Mouse (Mus musculus) kidney, postnatal 10 days (tissue): ENCODE measurements around the gene Tanc1.
A peak's percentile ranks its signal among the peaks of the same experiment; 100 is the strongest.
"Not testable (repeated sequence)": the region's sequence is repeated elsewhere in the genome, so short reads cannot be mapped to it uniquely, and the experiment has no call there.

Source experiments
- DNase-seq: peaks from one replicate; pipeline ENCODE4 v3.0.0; 2021; ENCODE audit warnings: mixed read lengths

The Tanc1 gene

GRCm38 (mm10) chr2:59611831-59612732, at the start of gene Tanc1:
TSS of gene Tanc1 (plus strand) at chr2:59612042.
- DNase-seq = peak; percentile 95

GRCm38 (mm10) chr2:59562215-59562614, 49.6 kb upstream of the Tanc1 start:
- DNase-seq = no peak

- DNase-seq = peak; percentile 68
Measured at GRCm38 (mm10) chr2:59562696-59563095, 49.1 kb upstream of the Tanc1 start.

GRCm38 (mm10) chr2:59564029-59564611, 47.7 kb upstream of the Tanc1 start:
- DNase-seq = not testable (repeated sequence)

GRCm38 (mm10) chr2:59564947-59565346, 46.9 kb upstream of the Tanc1 start:
- peak; percentile 27 for DNase-seq

- no peak for DNase-seq
Measured at GRCm38 (mm10) chr2:59580939-59581338, 30.9 kb upstream of the Tanc1 start.

- no peak for DNase-seq
Measured at GRCm38 (mm10) chr2:59583961-59584360, 27.9 kb upstream of the Tanc1 start.

- no peak for DNase-seq
Measured at GRCm38 (mm10) chr2:59587387-59588095, 24.3 kb upstream of the Tanc1 start.

- DNase-seq = no peak
Measured at GRCm38 (mm10) chr2:59588096-59588405, 23.8 kb upstream of the Tanc1 start.

- DNase-seq = no peak
Measured at GRCm38 (mm10) chr2:59593341-59593902, 18.4 kb upstream of the Tanc1 start.

- DNase-seq = no peak
Measured at GRCm38 (mm10) chr2:59594095-59594494, 17.7 kb upstream of the Tanc1 start.

- no peak for DNase-seq
Measured at GRCm38 (mm10) chr2:59596545-59596944, 15.3 kb upstream of the Tanc1 start.

- no peak for DNase-seq
Measured at GRCm38 (mm10) chr2:59598286-59598685, 13.6 kb upstream of the Tanc1 start.

- no peak for DNase-seq
Measured at GRCm38 (mm10) chr2:59598894-59599293, 12.9 kb upstream of the Tanc1 start.

- peak; percentile 77 for DNase-seq
Measured at GRCm38 (mm10) chr2:59599338-59600111, 12.3 kb upstream of the Tanc1 start.

GRCm38 (mm10) chr2:59600123-59600840, 11.6 kb upstream of the Tanc1 start:
- DNase-seq = peak; percentile 77

- DNase-seq = no peak
Measured at GRCm38 (mm10) chr2:59600980-59601379, 10.9 kb upstream of the Tanc1 start.

- DNase-seq = no peak
Measured at GRCm38 (mm10) chr2:59601452-59601851, 10.4 kb upstream of the Tanc1 start.

GRCm38 (mm10) chr2:59608958-59609357, 2.9 kb upstream of the Tanc1 start:
- DNase-seq = no peak

- no peak for DNase-seq
Measured at GRCm38 (mm10) chr2:59611216-59611810, 529 bp upstream of the Tanc1 start.

GRCm38 (mm10) chr2:59612733-59613473, 1.1 kb downstream of the Tanc1 start:
- peak; percentile 67 for DNase-seq
